Mouse (Mus musculus): ENCODE measurements around the gene Fcrla.
"Not testable (repeated sequence)": the region's sequence is repeated elsewhere in the genome, so short reads cannot be mapped to it uniquely, and the experiment has no call there.

GRCm38 (mm10) chr1:170944151-170944550 is 16.8 kb upstream of the Fcrla start:
- TF ChIP-seq CHD2 (IDR thresholded peaks at IDR 0.05; ENCODE audit: low read depth, low read length); ZC3H11A (IDR thresholded peaks at IDR 0.05; ENCODE audit: borderline replicate concordance, low read depth, low read length); ZNF384 (IDR thresholded peaks at IDR 0.05; ENCODE audit: low read depth, low read length): not testable (repeated sequence)

Data from ES-E14 (cell line).